Mouse (Mus musculus): Measurements from ENCODE around the gene Myo1h.

Myo1h gene

DNA sequence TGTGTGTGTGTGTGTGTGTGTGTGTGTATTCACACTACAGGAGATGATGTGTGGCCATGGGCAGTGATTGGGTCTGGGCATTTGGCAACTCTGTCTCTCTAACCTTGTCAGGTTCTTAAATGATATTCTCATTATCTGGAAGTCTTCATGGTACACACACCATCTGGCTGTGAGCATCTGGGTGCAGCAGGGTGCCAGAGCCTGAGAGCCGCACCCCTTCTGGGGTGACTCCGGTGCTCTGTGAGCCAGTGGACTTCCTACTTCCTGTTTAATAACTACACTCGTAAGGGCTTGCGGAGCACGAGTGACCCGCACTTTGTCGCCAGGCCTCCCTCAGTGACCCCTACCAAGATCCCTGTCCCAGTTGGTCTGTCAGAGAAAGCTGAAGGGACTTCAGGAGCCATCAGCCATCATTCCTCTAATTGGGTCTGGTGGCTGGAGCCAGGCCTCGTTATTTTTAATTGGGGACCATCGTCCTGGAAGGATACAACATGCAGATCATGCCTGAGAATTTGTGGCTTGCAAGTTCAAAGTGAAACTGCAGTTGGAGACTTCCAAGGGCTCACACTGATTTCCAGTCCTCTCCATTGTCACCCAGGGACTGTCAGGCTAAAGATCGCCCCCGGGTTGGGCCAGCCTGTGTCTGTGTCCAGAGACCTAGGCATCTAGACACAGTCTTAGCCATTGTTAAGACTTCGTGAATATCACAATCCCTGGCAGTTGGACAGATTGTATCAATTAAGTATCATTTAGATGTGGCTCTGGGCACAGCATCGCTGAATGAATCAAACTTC, 4.2 kb upstream of the Myo1h start:
- no peak for TF ChIP-seq GATA4 (IDR thresholded peaks at IDR 0.05; ENCODE audit: insufficient replicate concordance, low read length)

DNA sequence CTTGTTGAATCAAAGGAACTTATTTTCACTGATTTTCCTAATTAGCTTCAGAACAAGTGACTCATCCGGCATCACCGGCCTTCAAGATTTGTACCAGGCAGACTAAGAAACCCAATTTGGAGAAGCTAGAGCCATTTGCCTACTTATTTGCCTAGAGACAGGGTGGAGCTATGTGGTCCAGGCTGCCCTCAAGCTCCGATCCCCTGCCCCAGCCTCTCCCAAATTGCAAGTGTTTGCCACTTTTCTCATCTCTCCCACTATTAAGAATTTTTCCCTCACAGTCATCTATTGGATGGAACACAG, 3.6 kb upstream of the Myo1h start:
- TF ChIP-seq GATA4 (IDR thresholded peaks at IDR 0.05; ENCODE audit: insufficient replicate concordance, low read length), result no peak

DNA sequence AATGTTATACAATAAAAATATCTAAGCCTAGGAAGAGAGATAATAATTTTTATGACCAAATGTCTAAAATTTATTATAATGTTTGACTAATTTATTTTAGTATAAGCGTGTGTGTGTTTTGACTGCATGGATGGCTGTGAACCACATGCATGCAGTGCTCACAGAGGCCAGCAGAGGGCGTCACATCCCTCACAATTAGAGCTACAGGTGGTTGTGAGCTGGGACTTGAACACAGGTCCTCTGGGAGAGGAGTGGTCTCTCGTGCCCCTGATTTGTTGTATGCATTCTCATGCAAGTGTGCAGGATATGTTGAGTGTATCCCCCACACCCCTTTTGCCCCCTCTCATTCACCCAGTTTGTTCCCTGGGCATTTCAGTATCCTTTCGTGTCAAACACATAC, 2.9 kb upstream of the Myo1h start:
- TF ChIP-seq GATA4 (IDR thresholded peaks at IDR 0.05; ENCODE audit: insufficient replicate concordance, low read length), result no peak

DNA sequence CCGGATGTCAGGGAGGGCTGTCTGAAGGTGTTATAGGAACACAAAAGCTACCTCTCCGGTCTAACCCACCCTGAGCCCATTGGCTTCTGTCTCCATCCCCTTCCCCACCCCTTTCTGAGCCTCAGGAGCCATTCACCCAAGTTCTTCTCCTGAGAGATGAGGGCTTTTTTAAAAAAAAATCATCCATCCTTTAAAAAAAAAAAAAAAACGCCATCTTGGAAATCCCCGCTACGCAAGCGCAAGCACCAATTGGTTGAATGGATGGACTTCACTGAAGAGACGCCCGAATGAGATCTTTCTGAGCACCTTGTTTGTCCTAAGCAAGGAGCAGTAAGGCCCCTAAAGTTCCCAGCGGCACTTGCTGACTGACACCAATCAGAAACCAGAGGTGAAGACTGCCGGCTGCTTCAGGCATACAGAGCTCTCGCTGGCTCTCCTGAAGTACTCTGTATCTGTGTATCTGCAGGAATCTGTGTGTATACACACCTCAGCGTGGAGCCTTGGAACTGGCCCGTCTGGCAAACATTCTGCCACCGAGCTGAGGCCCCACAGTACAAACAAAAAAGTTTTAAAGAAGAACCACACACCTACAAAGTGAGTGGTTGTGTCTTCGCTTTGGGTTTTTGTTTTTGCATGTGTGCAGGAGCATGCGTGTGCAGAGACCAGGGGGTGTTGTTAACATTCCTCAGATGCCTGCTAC, 1.9 kb upstream of the Myo1h start:
- TF ChIP-seq GATA4 (IDR thresholded peaks at IDR 0.05; ENCODE audit: insufficient replicate concordance, low read length), result no peak

DNA sequence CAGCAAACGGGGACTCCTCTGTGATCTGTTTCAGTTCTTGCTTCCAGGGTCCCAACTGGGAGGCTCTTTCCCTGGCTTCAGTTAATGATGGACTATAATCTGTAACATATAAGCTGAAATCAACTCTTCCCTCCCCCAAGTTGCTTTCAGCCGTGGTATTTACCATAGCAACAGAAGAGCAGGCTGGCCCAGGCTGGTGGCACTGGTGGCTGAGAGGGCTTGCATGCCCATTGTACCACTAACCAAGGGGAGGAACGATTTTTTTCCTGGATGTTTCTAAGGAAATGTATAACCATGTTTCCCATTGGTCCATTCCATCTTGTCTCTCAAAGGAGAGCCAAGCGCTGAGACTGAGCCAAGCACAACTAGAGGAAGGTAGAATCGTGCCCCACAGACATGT, 570 bp upstream of the Myo1h start:
- TF ChIP-seq GATA4 (IDR thresholded peaks at IDR 0.05; ENCODE audit: insufficient replicate concordance, low read length), result no peak

DNA sequence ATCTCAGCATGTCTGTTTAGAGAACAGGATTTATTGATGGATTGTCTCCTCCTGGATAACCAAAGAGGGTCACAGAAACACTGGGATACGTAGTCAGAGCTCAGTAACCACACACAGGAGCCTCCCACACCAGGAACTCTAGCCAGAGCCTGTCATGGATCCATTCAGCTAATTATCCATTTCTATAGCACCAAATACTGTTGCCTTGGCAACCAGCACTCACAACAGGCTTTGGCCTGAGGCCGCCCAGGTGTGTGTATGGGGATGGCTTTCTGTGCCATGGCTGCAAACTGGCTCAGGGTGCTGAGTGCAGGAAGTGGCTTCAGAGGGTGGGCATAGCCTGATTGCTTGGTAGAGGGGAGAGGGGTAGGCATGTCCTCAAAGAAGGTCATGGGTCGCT, 1.0 kb downstream of the Myo1h start:
- TF ChIP-seq GATA4 (IDR thresholded peaks at IDR 0.05; ENCODE audit: insufficient replicate concordance, low read length), result no peak

DNA sequence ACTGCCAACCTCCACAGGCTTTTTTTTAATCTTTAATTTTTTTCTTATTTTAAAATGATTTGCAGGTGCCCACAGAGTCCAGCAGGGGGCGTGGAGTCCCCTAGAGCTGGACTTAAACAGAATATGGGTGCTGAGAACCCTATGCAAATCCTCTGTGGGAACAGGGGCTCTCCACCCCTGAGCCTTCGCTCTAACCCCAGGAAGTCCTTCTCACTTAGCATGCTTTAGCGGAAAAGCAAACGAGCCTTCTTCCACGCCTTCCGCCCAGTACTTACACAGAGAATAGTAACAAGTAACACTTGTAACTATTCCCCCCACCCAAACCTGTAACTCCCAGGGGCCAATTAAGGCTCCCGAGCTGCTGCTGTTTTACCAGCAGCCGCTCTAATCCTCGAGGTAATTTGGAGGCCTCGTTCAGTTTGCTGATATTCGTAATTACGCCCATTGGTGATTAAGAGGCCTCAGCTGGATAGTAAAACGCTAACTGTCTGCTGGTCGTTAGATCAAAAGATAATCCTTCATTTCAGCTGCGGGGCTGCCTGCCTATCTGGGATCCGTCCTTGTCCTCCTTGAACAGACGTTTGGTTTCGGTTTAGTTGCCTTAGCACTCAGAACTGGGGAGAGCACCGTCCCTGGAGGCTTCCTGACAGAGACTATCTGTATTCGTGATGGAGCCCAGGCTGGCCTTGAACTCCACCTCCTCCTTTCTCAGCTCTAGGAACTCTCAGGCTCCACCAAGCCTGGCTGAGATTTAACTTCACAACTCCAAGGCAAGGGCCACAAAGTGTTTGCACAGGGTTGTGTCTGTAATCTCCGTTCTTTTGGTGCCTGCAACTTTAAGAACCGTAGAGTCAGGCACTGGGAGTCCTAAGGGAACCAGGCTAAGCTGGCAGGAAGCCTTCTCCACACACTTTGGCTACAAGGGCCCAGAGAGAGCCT, 8.0 kb downstream of the Myo1h start:
- TF ChIP-seq GATA4 (IDR thresholded peaks at IDR 0.05; ENCODE audit: insufficient replicate concordance, low read length), result no peak

DNA sequence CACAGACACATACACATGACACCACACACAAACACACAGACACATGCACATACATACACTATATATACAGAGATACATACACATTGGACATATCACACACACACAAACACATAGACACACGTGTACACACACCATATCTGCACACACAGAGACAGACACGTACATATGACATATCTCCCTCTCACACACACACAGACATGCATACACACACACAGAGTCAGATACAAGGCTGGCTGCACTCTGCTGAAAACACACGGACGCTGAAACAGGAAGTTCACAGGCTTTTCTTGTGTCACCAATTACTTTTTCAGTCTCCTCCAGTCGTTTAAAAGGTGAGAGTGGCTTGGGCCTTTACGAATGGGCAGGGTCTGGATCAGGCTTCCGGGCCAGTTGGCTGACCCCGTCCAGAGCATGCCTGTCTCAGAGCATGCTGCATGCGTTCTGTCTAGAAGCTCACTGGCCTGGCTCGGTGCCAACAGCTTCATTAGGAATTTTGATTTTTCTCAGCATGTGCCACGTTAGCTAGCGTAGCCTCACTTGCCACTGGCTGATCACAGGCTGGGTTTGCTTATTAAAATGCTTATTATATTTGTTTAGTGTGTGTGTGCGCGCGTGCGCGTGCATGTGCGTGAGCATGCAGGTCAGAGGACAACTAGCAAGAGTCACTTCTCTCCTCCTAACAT, 9.4 kb downstream of the Myo1h start:
- TF ChIP-seq GATA4 (IDR thresholded peaks at IDR 0.05; ENCODE audit: insufficient replicate concordance, low read length), result no peak

DNA sequence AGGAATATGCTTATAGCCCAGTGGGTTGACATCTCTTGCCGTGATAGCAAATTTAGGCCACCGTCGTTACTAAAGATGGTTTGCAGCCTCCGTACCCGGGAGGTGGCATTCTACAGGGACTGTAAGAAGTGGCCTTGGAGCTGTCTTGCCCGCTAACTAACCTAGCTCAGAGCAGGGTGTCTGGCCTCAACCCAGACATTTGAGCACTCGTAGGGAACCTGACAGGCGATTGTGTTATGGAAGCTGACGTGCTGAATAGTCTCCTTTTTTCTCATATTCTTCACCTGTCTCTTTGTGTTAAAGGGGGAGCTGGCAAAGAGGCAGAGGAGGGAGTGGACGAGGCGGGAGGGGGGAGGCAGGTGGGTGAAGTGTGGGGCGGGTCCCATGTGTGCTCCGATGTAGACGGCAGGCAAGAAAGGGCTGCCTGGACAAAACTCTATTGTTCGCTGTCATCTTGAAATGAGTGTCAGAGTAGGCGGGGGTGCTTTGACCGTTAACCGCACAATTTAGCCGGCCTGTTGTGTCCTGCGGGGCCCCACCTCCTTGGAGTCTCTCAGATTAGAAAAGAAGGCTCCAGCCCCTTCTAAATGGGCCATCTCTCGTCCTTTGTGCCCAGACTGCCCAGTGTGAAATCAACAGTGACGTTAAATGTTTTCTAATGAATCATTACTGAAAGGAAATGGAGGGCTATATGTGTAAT, 10.3 kb downstream of the Myo1h start:
- no peak for TF ChIP-seq GATA4 (IDR thresholded peaks at IDR 0.05; ENCODE audit: insufficient replicate concordance, low read length)

DNA sequence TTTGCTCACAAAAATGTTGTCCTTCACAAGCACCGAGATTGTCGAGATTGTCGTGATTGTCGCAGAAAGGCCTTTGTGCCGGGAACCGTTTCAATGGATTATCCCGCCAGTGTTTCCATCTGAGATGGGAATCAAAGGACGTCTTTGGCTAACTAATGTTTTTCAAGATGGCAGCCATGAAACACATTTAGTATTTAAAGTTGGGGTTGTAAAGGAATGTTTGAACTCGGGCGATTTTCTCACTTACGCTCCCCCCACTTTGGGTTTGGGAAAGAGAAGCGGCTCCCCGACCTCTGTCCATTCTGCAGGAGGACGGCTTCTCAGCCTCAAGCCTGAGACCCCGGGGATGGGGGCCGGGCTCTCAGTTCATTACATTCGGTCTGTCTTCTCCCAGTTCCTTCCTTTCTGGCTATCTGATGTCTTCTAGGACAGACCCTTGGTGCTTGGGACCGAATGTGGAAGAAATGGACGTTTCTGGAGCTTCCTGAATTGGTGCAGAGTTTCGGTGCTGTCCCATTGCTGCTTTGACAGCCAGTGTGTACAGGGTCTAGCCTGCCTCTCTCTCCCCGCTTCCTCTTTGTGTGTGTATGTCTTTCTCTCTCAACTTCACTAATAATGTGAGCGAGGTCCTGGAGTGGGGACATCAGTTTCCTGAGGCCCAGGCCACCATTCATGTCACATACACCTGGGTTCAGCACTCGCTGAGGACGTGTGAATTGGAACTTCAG, 11.1 kb downstream of the Myo1h start:
- no peak for TF ChIP-seq GATA4 (IDR thresholded peaks at IDR 0.05; ENCODE audit: insufficient replicate concordance, low read length)

DNA sequence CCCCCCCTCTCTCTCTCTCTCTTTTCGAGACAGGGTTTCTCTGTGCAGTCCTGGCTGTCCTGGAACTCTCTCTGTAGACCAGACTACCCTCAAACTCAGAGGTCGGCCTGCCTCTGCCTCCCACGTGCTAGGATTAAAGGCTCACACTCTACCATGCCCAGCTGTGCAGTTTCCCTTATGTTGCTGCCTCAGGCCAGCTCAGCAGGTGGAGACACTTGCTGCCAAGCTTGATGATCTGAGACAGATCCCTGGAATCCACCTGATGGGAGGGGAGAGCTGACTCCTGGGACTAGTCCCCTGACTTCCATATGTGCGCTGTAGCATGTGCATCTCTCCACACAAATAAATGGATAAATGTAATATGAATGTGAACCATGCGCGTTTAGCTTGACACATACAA, 14.2 kb downstream of the Myo1h start:
- TF ChIP-seq GATA4 (IDR thresholded peaks at IDR 0.05; ENCODE audit: insufficient replicate concordance, low read length), result no peak

DNA sequence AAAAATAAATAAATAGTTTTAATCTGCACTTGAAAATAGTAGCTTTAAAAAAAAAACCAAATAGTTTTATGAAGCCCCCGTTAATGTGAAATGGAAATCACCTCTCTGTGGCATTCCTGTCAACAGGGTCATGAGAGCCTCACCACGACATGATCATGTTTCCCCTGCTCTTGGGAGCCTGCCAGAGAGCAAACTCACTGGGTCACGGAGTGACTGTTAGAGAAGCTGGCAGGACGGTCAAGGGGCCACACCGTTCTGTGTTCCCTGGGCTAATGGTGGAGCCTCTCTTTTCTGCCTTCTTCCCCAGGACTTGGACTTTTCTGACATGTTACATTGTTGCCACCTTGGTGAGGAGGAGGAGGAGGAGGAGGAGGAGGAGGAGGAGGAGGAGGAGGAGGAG, 17.5 kb downstream of the Myo1h start:
- no peak for TF ChIP-seq GATA4 (IDR thresholded peaks at IDR 0.05; ENCODE audit: insufficient replicate concordance, low read length)

DNA sequence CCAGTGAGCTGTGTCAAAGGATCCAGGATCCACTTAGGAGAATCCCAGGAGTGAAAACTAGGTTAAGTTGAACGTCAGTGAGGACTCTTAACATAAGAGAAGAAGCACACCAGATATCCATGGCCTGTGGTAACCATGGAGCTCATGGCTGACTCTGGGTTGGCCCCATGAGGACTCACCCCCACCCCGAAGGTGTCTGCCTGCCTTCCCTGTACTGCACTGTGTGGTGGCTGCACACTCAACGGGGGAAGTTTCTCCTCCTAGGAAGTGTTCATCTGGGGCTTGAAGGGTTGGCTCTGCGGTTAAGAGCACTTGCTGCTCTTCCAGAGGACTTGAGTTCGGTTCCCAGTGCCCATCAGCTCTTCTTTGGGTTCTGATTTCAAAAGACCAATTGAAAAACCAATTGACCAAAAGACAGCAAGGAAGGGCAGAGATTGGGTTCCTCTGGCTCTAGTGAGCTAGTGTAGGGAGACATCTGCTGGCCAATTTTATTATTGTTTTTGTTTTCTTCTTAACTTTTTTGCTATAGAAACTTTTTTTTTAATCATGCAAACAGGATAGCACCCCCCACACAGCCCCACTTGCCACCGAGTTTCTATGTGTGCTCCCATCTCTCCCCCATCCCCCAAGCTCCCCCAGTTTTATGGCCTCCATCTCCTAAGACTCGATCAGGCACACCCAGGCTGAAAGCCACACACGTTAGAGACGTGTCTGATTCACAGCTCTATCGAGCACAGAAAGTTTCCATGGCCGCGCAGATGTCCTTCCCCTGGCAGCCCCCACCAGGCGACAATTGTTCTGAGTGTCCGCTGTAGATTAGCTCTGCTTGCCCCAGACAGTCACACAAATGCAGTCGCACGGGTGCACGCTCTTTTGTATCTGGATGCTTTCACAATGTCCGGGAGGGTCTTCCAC, 20.1 kb downstream of the Myo1h start:
- TF ChIP-seq GATA4 (IDR thresholded peaks at IDR 0.05; ENCODE audit: insufficient replicate concordance, low read length), result no peak

Measured in liver, adult (tissue).